Comparison of ENCODE assay signal across 19 mouse cellular contexts in the genomic region with DNA sequence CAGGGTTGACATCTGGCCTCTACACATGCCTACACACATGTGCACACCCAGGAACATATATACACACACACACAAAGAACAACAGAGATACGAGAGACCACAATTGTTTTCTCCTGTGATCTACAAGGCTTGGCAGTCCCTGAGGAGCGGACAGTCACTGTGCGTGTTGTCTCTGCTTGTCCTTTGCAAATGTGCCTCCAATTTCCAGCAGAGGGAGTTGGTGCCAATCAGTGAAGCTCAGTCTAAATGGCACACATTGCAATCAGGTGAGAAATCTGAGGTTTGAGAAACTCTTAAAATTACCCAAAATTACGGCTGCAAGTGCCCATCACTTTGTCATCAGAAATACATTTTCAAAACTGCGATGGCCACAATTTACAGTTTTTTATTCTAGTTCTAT. TPM values are rescaled to one million over a fixed set of nuclear protein-coding genes. Genes with fewer than 3 reads are reported as not detected.
DNase-seq lines count a peak whose midpoint lies in the region; ATAC-seq and TF ChIP-seq lines count a peak whose summit lies in the region.
"Had no signal": no experiment of that assay in that cellular context is flagged by ENCODE, and none has a peak within 500 bp of the region (broad histone marks: within the 10 kb centered on the region; RNA-seq: fewer than 3 reads in every experiment).

No protein-coding gene starts in this region.

- no peaks in the 10 kb centered on the region for H3K9me3 ChIP-seq in embryonic facial prominence, embryonic 13.5 days
- H3K9me3 ChIP-seq in embryonic facial prominence, embryonic 10.5 days: no peaks in the 10 kb centered on the region
- no peaks in the 10 kb centered on the region for H3K9me3 ChIP-seq in lung, embryonic 14.5 days (ENCODE audit: low read depth, low read length)
- H3K9me3 ChIP-seq: forebrain, embryonic 10.5 days; kidney, embryonic 15.5 days; limb, embryonic 15.5 days; lung, embryonic 15.5 days; midbrain, embryonic 13.5 days had no signal

- no peak for ATAC-seq in embryonic facial prominence, embryonic 13.5 days (ENCODE audit: insufficient number of reproducible peaks, insufficient read depth, low FRiP score, low TSS enrichment, low read depth)
- no peak for ATAC-seq in lung, embryonic 14.5 days (ENCODE audit: insufficient read depth)
- ATAC-seq: inflammation-experienced regulatory T-cells, adult 6 months; midbrain, embryonic 13.5 days had no signal

- whole genome bisulfite sequencing in embryonic facial prominence, embryonic 13.5 days: 83% methylated on average over 5 of the region's 5 CpGs
- WGBS in embryonic facial prominence, embryonic 10.5 days: 91% methylated on average over 5 of the region's 5 CpGs
- WGBS in kidney, adult 2 months: 92% methylated on average over 5 of the region's 5 CpGs
- 92% methylated on average over 5 of the region's 5 CpGs for WGBS in lung, embryonic 14.5 days

- TF ChIP-seq CTCF in kidney, adult 2 months (conservative IDR thresholded peaks at IDR 0.05; ENCODE audit: insufficient read depth, insufficient read length, low read depth, low read length): peak; percentile 15; the same call in 1 of the 2 replicates
- TF ChIP-seq CTCF in lung, embryonic 14.5 days (IDR thresholded peaks at IDR 0.05; ENCODE audit: low read depth): peak; percentile 40

- H3K4me1 ChIP-seq in embryonic facial prominence, embryonic 13.5 days: peaks cover 42% of the 10 kb centered on the region
- peaks cover 16% of the 10 kb centered on the region for H3K4me1 ChIP-seq in embryonic facial prominence, embryonic 10.5 days
- H3K4me1 ChIP-seq in kidney, adult 2 months (ENCODE audit: control insufficient read depth, insufficient read depth, low read length): peaks cover 5% of the 10 kb centered on the region
- no peaks in the 10 kb centered on the region for H3K4me1 ChIP-seq in lung, embryonic 14.5 days (ENCODE audit: insufficient read depth)
- H3K4me1 ChIP-seq: lung, embryonic 15.5 days; midbrain, embryonic 13.5 days had no signal

- H3K4me2 ChIP-seq in embryonic facial prominence, embryonic 13.5 days: no peak overlapping the region
- H3K4me2 ChIP-seq in lung, embryonic 14.5 days: no peak overlapping the region
- H3K4me2 ChIP-seq: kidney, embryonic 15.5 days; limb, embryonic 15.5 days; lung, embryonic 15.5 days; midbrain, embryonic 13.5 days had no signal

- TF ChIP-seq POLR2A in kidney, adult 2 months (IDR thresholded peaks at IDR 0.05; ENCODE audit: low read depth, low read length): no peak

- no peaks in the 10 kb centered on the region for H3K36me3 ChIP-seq in embryonic facial prominence, embryonic 13.5 days
- no peaks in the 10 kb centered on the region for H3K36me3 ChIP-seq in embryonic facial prominence, embryonic 10.5 days (replicated peaks)
- H3K36me3 ChIP-seq in kidney, adult 2 months (ENCODE audit: control insufficient read depth, insufficient read depth, low read length): no peaks in the 10 kb centered on the region
- H3K36me3 ChIP-seq in lung, embryonic 14.5 days (ENCODE audit: insufficient read depth): no peaks in the 10 kb centered on the region
- H3K36me3 ChIP-seq: forebrain, embryonic 10.5 days; kidney, embryonic 15.5 days; limb, embryonic 15.5 days; lung, embryonic 15.5 days; midbrain, embryonic 13.5 days had no signal

- H3K9ac ChIP-seq in embryonic facial prominence, embryonic 13.5 days: no peak overlapping the region
- H3K9ac ChIP-seq in lung, embryonic 14.5 days: no peak overlapping the region
- H3K9ac ChIP-seq: kidney, embryonic 15.5 days; limb, embryonic 15.5 days; lung, embryonic 15.5 days; midbrain, embryonic 13.5 days had no signal

- no peaks in the 10 kb centered on the region for H3K27me3 ChIP-seq in embryonic facial prominence, embryonic 13.5 days
- H3K27me3 ChIP-seq in embryonic facial prominence, embryonic 10.5 days (replicated peaks; ENCODE audit: low read depth, poor library complexity, severe bottlenecking): no peaks in the 10 kb centered on the region
- H3K27me3 ChIP-seq in kidney, adult 2 months (replicated peaks; ENCODE audit: control insufficient read depth, insufficient read depth, low read length): no peaks in the 10 kb centered on the region
- no peaks in the 10 kb centered on the region for H3K27me3 ChIP-seq in lung, embryonic 14.5 days (ENCODE audit: insufficient read depth, low read length)
- H3K27me3 ChIP-seq: kidney, embryonic 15.5 days; limb, embryonic 15.5 days; lung, embryonic 15.5 days; midbrain, embryonic 13.5 days had no signal

- no peak overlapping the region for H3K4me3 ChIP-seq in embryonic facial prominence, embryonic 13.5 days
- no peak overlapping the region for H3K4me3 ChIP-seq in embryonic facial prominence, embryonic 10.5 days
- no peak overlapping the region for H3K4me3 ChIP-seq in kidney, adult 2 months (ENCODE audit: insufficient read depth, low read depth, low read length)
- H3K4me3 ChIP-seq in lung, embryonic 14.5 days (ENCODE audit: low read depth, low read length): no peak overlapping the region
- H3K4me3 ChIP-seq: forebrain, embryonic 10.5 days; kidney, embryonic 15.5 days; limb, embryonic 15.5 days; lung, embryonic 15.5 days; midbrain, embryonic 13.5 days; myocyte had no signal

- H3K27ac ChIP-seq in embryonic facial prominence, embryonic 13.5 days: peak overlapping the region; percentile 82; the same call in 1 of the 2 replicates
- H3K27ac ChIP-seq in embryonic facial prominence, embryonic 10.5 days (replicated peaks): no peak overlapping the region
- no peak overlapping the region for H3K27ac ChIP-seq in kidney, adult 2 months (ENCODE audit: insufficient read depth, low read depth, low read length)
- no peak overlapping the region for H3K27ac ChIP-seq in lung, embryonic 14.5 days (ENCODE audit: low read depth)
- H3K27ac ChIP-seq: kidney, embryonic 15.5 days; lung, embryonic 15.5 days; midbrain, embryonic 13.5 days had no signal

- DNase-seq in embryonic facial prominence, embryonic 10.5 days (ENCODE audit: low spot score): no peak
- DNase-seq in kidney, adult 2 months: no peak
- no peak for DNase-seq in kidney, postnatal 36 days
- no peak for DNase-seq in lung, embryonic 14.5 days
- DNase-seq in lung, postnatal 25 days (ENCODE audit: low spot score): no peak
- DNase-seq in T-cell, adult 2 months (ENCODE audit: low spot score): no peak
- DNase-seq: cerebellum, adult 9-11 months; embryo, embryonic 11 days; gastrocnemius, postnatal 36 days; layer of hippocampus, postnatal 36 days; thymus, postnatal 25 days had no signal

RNA-seq across cellular contexts. Expression of a gene that starts 25.6 kb away (rescaled TPM):
- 43.9 and 67.9 TPM in 2 replicates for polyA plus RNA-seq in embryonic facial prominence, embryonic 13.5 days (2015; fragmentation: Nextera tagmentation; extraction: Ambion mirVana)
- 10.8 and 15.2 TPM in 2 replicates for polyA plus RNA-seq in embryonic facial prominence, embryonic 10.5 days (2016; fragmentation: Nextera tagmentation; extraction: Ambion mirVana)
- polyA plus RNA-seq in kidney, adult 2 months (2012; rRNA removed): 16.5 and 16.8 TPM in 2 replicates
- 25.1 and 28.1 TPM in 2 replicates for polyA plus RNA-seq in lung, embryonic 14.5 days (2014; fragmentation: Nextera tagmentation; extraction: Ambion mirVana)
